Mouse (Mus musculus) midbrain, embryonic 16.5 days (tissue): ENCODE results near the gene Psmd13. TPM values are rescaled to one million over a fixed set of nuclear protein-coding genes. Genes with fewer than 3 reads are reported as not detected.

Experiments
- ATAC-seq: fragments of 200-750 bp; cut with Nextera tagmentation; 2 replicates; pipeline ENCODE4 v1.8.0; 2017; ENCODE audit warnings: moderate TSS enrichment
- H3K27ac ChIP-seq: fragments of 300-500 bp; sonication (generic); 2 replicates; pipeline ENCODE4 v1.5.1; 2014; ENCODE audit warnings: mild to moderate bottlenecking, low read length, mixed read lengths
- H3K27me3 ChIP-seq: fragments of 300-500 bp; sonication (generic); 2 replicates; pipeline ENCODE4 v1.6.1; 2014; ENCODE audit warnings: low read depth, low read length, mixed read lengths; ENCODE audit not compliant: control insufficient read depth, insufficient read depth
- H3K36me3 ChIP-seq: fragments of 300-500 bp; sonication (generic); 2 replicates; pipeline ENCODE4 v1.6.1; 2014; ENCODE audit warnings: mild to moderate bottlenecking, low read length, moderate library complexity, mixed read lengths; ENCODE audit not compliant: control insufficient read depth, insufficient read depth
- H3K4me1 ChIP-seq: fragments of 300-500 bp; sonication (generic); 2 replicates; pipeline ENCODE4 v1.6.1; 2014; ENCODE audit warnings: mild to moderate bottlenecking, low read length, mixed read lengths; ENCODE audit not compliant: control insufficient read depth, insufficient read depth
- H3K4me2 ChIP-seq: fragments of 300-500 bp; sonication (generic); 2 replicates; pipeline ENCODE4 v1.6.1; 2014; ENCODE audit warnings: mild to moderate bottlenecking, low read length, mixed read lengths
- H3K4me3 ChIP-seq: fragments of 300-500 bp; sonication (generic); 2 replicates; pipeline ENCODE4 v1.5.1; 2014; ENCODE audit warnings: low read depth, mild to moderate bottlenecking, low read length, moderate library complexity, mixed read lengths
- H3K9ac ChIP-seq: fragments of 300-500 bp; sonication (generic); 2 replicates; pipeline ENCODE4 v1.6.1; 2014; ENCODE audit warnings: low read depth, low read length, mixed read lengths
- H3K9me3 ChIP-seq: fragments of 300-500 bp; sonication (generic); replicated peaks from 2 replicates; pipeline ENCODE4 v1.6.1; 2014; ENCODE audit warnings: mild to moderate bottlenecking, low read length, mixed read lengths; ENCODE audit not compliant: control insufficient read depth, poor library complexity, severe bottlenecking
- WGBS: fragments of 180-500 bp; shearing (Covaris S2); extraction: QIAGEN DNeasy Blood & Tissue Kit; methylation state at CpG from one replicate; pipeline ENCODE4 v1.1.7; 2014; 5-methylcytosine and 5-hydroxymethylcytosine counted together
- polyA plus RNA-seq: library from polyadenylated mRNA; unstranded; fragments of >200 nt; fragmentation: Nextera tagmentation; extraction: Ambion mirVana; gene quantifications from 2 replicates; pipeline ENCODE4 v1.2.1, GENCODE M21; 2015

Gene Psmd13
- polyA plus RNA-seq: 260 and 268 TPM in 2 replicates

GRCm38 (mm10) chr7:140881696-140882468 is at the start of gene Psmd13, which contains the start of gene Sirt3:
Psmd13 (plus strand) TSS chr7:140881968.
Sirt3 (minus strand) TSS chr7:140882309.
- no peaks in the 10 kb centered on the region for H3K27me3 ChIP-seq
- peaks cover 16% of the 10 kb centered on the region for H3K4me1 ChIP-seq
- peak within 1 kb of the TSS; percentile 94 for H3K4me3 ChIP-seq
- peak within 1 kb of the TSS; percentile 71 for H3K4me2 ChIP-seq
- H3K36me3 ChIP-seq: peaks cover 10% of the 10 kb centered on the region
- peak within 1 kb of the TSS; percentile 93 for H3K27ac ChIP-seq
- H3K9me3 ChIP-seq: no peaks in the 10 kb centered on the region
- peak; percentile 97 for ATAC-seq
- WGBS: under 1% methylated on average over 57 of the region's 59 CpGs
- peak within 1 kb of the TSS; percentile 82 for H3K9ac ChIP-seq

- Histone ChIP-seq H3K9me3 (no peaks in the 10 kb centered on the region), H3K27ac (no peak overlapping the region), H3K9ac (no peak overlapping the region), H3K36me3 (no peaks in the 10 kb centered on the region), H3K4me2 (no peak overlapping the region), H3K4me3 (no peak overlapping the region), H3K27me3 (no peaks in the 10 kb centered on the region), H3K4me1 (no peaks in the 10 kb centered on the region)
- 83% methylated on average over 4 of the region's 4 CpGs for WGBS
- no peak for ATAC-seq
Observed at GRCm38 (mm10) chr7:140833341-140833740, 48.4 kb upstream of the Psmd13 start.

GRCm38 (mm10) chr7:140834968-140835757 is 46.6 kb upstream of the Psmd13 start, which contains the start of gene Urah:
Urah (plus strand) TSS chr7:140835018.
- H3K4me1 ChIP-seq: no peaks in the 10 kb centered on the region
- H3K9ac ChIP-seq: no peak within 1 kb of the TSS
- no peaks in the 10 kb centered on the region for H3K27me3 ChIP-seq
- H3K36me3 ChIP-seq: no peaks in the 10 kb centered on the region
- ATAC-seq: no peak
- no peak within 1 kb of the TSS for H3K4me3 ChIP-seq
- H3K9me3 ChIP-seq: no peaks in the 10 kb centered on the region
- WGBS: 48% methylated on average over 20 of the region's 20 CpGs
- no peak within 1 kb of the TSS for H3K27ac ChIP-seq
- H3K4me2 ChIP-seq: no peak within 1 kb of the TSS

GRCm38 (mm10) chr7:140835758-140836087 is 46.0 kb upstream of the Psmd13 start:
- Histone ChIP-seq H3K9me3 (no peaks in the 10 kb centered on the region), H3K36me3 (no peaks in the 10 kb centered on the region), H3K4me3 (no peak overlapping the region), H3K4me1 (no peaks in the 10 kb centered on the region), H3K27ac (no peak overlapping the region), H3K9ac (no peak overlapping the region), H3K27me3 (peaks cover 1% of the 10 kb centered on the region; the same call in 1 of the 2 replicates), H3K4me2 (no peak overlapping the region)
- 89% methylated on average over 2 of the region's 2 CpGs for WGBS
- ATAC-seq: no peak

GRCm38 (mm10) chr7:140836243-140837115 is 45.3 kb upstream of the Psmd13 start:
- H3K4me2 ChIP-seq: no peak overlapping the region
- H3K27me3 ChIP-seq: peaks cover 4% of the 10 kb centered on the region
- ATAC-seq: no peak
- no peak overlapping the region for H3K9ac ChIP-seq
- 83% methylated on average over 9 of the region's 9 CpGs for WGBS
- H3K9me3 ChIP-seq: no peaks in the 10 kb centered on the region
- no peaks in the 10 kb centered on the region for H3K36me3 ChIP-seq
- H3K27ac ChIP-seq: no peak overlapping the region
- no peak overlapping the region for H3K4me3 ChIP-seq
- H3K4me1 ChIP-seq: no peaks in the 10 kb centered on the region

GRCm38 (mm10) chr7:140839556-140839955 is 42.2 kb upstream of the Psmd13 start:
- H3K27me3 ChIP-seq: peaks cover 4% of the 10 kb centered on the region
- H3K4me2 ChIP-seq: no peak overlapping the region
- no peak for ATAC-seq
- H3K27ac ChIP-seq: no peak overlapping the region
- H3K36me3 ChIP-seq: no peaks in the 10 kb centered on the region
- H3K4me3 ChIP-seq: no peak overlapping the region
- H3K4me1 ChIP-seq: no peaks in the 10 kb centered on the region
- WGBS: 63% methylated on average over 5 of the region's 5 CpGs
- H3K9me3 ChIP-seq: no peaks in the 10 kb centered on the region
- H3K9ac ChIP-seq: no peak overlapping the region

GRCm38 (mm10) chr7:140840750-140841735 is 40.7 kb upstream of the Psmd13 start:
- 43% methylated on average over 19 of the region's 19 CpGs for whole genome bisulfite sequencing
- ATAC-seq: no peak
- H3K4me3 ChIP-seq: no peak overlapping the region

GRCm38 (mm10) chr7:140843806-140844205 is 38.0 kb upstream of the Psmd13 start:
- Histone ChIP-seq H3K4me2 (no peak overlapping the region), H3K4me3 (no peak overlapping the region), H3K27ac (no peak overlapping the region), H3K4me1 (no peaks in the 10 kb centered on the region), H3K27me3 (peaks cover 7% of the 10 kb centered on the region), H3K36me3 (no peaks in the 10 kb centered on the region), H3K9ac (no peak overlapping the region), H3K9me3 (no peaks in the 10 kb centered on the region)
- no peak for ATAC-seq
- WGBS: 78% methylated on average over 7 of the region's 7 CpGs

More at GRCm38 (mm10) chr7:140840750-140841735, 40.7 kb upstream of the Psmd13 start:
- Histone ChIP-seq H3K4me2 (no peak overlapping the region), H3K27ac (no peak overlapping the region), H3K9me3 (no peaks in the 10 kb centered on the region), H3K27me3 (peaks cover 4% of the 10 kb centered on the region), H3K36me3 (no peaks in the 10 kb centered on the region), H3K4me1 (no peaks in the 10 kb centered on the region), H3K9ac (no peak overlapping the region)
